Mouse (Mus musculus) mouse trophoblast stem cell (cell line): ENCODE data around the gene H2-T24.
"Not testable (repeated sequence)": the region's sequence is repeated elsewhere in the genome, so short reads cannot be mapped to it uniquely, and the experiment has no call there.

Source experiments
- in situ Hi-C, 2 experiments: fragments of 300-500 bp; cut with MseI, MboI; formaldehyde crosslinking; loops; 2 replicates in 1 of 2; 3 replicates in 1 of 2; pipeline ENCODE4 v1.15.1; 2025

The H2-T24 gene

GRCm38 (mm10) chr17:36023710-36024654, 3.6 kb upstream of the H2-T24 start:
- in situ Hi-C loops: no loop called here

GRCm38 (mm10) chr17:36022922-36023321, 2.6 kb upstream of the H2-T24 start:
- in situ Hi-C loops: no loop called here

GRCm38 (mm10) chr17:36022098-36022497, 1.7 kb upstream of the H2-T24 start:
- in situ Hi-C loops: no loop called here

GRCm38 (mm10) chr17:36021309-36021708, 949 bp upstream of the H2-T24 start:
- in situ Hi-C loops: no loop called here

GRCm38 (mm10) chr17:36019519-36019918, 841 bp downstream of the H2-T24 start:
- in situ Hi-C loops: no loop called here

GRCm38 (mm10) chr17:36018979-36019378, 1.4 kb downstream of the H2-T24 start:
- in situ Hi-C loops: no loop called here

- in situ Hi-C loops: no loop called here
Observed at GRCm38 (mm10) chr17:36017046-36017445, 3.3 kb downstream of the H2-T24 start.

GRCm38 (mm10) chr17:36014977-36015376, 5.4 kb downstream of the H2-T24 start:
- in situ Hi-C loops: no loop called here

GRCm38 (mm10) chr17:36004409-36004808, 16.0 kb downstream of the H2-T24 start:
- in situ Hi-C loops: not testable (repeated sequence)

GRCm38 (mm10) chr17:36003331-36003730, 17.0 kb downstream of the H2-T24 start:
- in situ Hi-C loops: no loop called here

GRCm38 (mm10) chr17:36001966-36002365, 18.4 kb downstream of the H2-T24 start:
- in situ Hi-C loops: no loop called here

- in situ Hi-C loops: no loop called here
Observed at GRCm38 (mm10) chr17:36001121-36001897, 19.1 kb downstream of the H2-T24 start.

- in situ Hi-C loops: no loop called here
Observed at GRCm38 (mm10) chr17:36000349-36000748, 20.0 kb downstream of the H2-T24 start.

GRCm38 (mm10) chr17:35999356-35999755, 21.0 kb downstream of the H2-T24 start:
- in situ Hi-C loops: no loop called here

- in situ Hi-C loops: no loop called here
Observed at GRCm38 (mm10) chr17:35998545-35999305, 21.6 kb downstream of the H2-T24 start.

GRCm38 (mm10) chr17:35997713-35998510, 22.4 kb downstream of the H2-T24 start:
- in situ Hi-C loops: no loop called here

- in situ Hi-C loops: no loop called here
Observed at GRCm38 (mm10) chr17:35996949-35997348, 23.4 kb downstream of the H2-T24 start.

- in situ Hi-C loops: loop anchor here (5.0 kb wide), 1 partner anchor 58 kb away; no protein-coding TSS in a partner anchor
Observed at GRCm38 (mm10) chr17:35994879-35995240, 25.5 kb downstream of the H2-T24 start.

- in situ Hi-C loops: loop anchor here (5.0 kb wide), 1 partner anchor 57 kb away; no protein-coding TSS in a partner anchor
Observed at GRCm38 (mm10) chr17:35994175-35994878, 26.0 kb downstream of the H2-T24 start.

GRCm38 (mm10) chr17:35993675-35994074, 26.7 kb downstream of the H2-T24 start:
- in situ Hi-C loops: loop anchor here (5.0 kb wide), 1 partner anchor 56 kb away; no protein-coding TSS in a partner anchor
